Mouse (Mus musculus): ENCODE data around the gene Sf3a1. TPM values are rescaled to one million over a fixed set of nuclear protein-coding genes. Genes with fewer than 3 reads are reported as not detected.
A peak's percentile ranks its signal among the peaks of the same experiment; 100 is the strongest.
"Not testable (repeated sequence)": the region's sequence is repeated elsewhere in the genome, so short reads cannot be mapped to it uniquely, and the experiment has no call there.

Gene Sf3a1
- polyA plus RNA-seq, 1 experiment from 2014 or later = 97.1 TPM

DNA sequence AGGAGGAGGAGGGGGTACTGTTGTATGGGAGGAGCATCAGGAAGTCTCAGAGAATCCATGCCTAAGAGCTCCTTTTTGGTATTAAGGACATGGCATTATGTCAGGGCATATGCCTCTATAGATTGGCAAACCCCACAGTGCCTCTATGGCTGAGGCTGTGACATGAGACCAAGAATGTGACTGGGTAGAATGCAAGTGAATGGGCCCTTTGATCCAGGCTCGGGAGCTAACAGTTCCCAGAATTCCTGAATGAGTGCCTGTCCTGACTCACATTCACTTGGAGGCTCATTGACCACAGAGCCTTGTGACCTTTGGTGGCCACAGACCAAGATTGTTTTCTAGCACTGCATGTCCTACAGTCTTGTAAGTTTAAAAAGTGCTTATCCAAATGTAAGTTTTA lies 21.9 kb downstream of the Sf3a1 start:
- DNase-seq (ENCODE audit: low spot score) = no peak
- Histone ChIP-seq H3K4me1 (peaks cover 6% of the 10 kb centered on the region), H3K4me3 (no peak overlapping the region), H3K27ac (replicated peaks) (no peak overlapping the region), H3K36me3 (peaks cover 70% of the 10 kb centered on the region), H3K27me3 (ENCODE audit: low read depth, poor library complexity, severe bottlenecking) (no peaks in the 10 kb centered on the region), H3K9me3 (replicated peaks) (no peaks in the 10 kb centered on the region)
- 33% methylated on average over 1 of the region's 1 CpGs for WGBS

DNA sequence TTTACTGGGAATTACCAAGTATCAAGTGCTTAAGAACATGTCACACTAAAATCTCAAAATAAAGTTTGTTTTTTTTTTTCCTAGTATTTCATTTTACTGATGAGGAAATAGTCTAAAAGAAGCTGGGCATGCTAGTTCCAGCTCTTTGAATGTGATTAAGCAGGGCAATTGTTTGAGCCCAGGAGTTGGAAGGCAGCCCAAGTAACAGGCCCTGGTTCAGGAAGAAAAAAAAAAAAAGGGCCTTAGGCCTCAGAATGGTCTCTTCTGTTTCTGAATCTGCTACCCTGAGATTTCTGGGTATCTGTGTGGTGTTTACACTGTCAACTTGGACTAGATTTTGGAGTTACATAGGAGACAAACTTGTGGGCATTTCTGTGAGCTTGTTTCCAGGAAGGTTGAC lies 23.4 kb downstream of the Sf3a1 start:
- no peaks in the 10 kb centered on the region for H3K9me3 ChIP-seq (replicated peaks)
- no peak overlapping the region for H3K27ac ChIP-seq (replicated peaks)
- peaks cover 16% of the 10 kb centered on the region for H3K4me1 ChIP-seq
- no peak overlapping the region for H3K4me3 ChIP-seq
- DNase-seq (ENCODE audit: low spot score) = no peak
- H3K27me3 ChIP-seq (ENCODE audit: low read depth, poor library complexity, severe bottlenecking) = peaks cover 11% of the 10 kb centered on the region
- H3K36me3 ChIP-seq = peaks cover 55% of the 10 kb centered on the region

DNA sequence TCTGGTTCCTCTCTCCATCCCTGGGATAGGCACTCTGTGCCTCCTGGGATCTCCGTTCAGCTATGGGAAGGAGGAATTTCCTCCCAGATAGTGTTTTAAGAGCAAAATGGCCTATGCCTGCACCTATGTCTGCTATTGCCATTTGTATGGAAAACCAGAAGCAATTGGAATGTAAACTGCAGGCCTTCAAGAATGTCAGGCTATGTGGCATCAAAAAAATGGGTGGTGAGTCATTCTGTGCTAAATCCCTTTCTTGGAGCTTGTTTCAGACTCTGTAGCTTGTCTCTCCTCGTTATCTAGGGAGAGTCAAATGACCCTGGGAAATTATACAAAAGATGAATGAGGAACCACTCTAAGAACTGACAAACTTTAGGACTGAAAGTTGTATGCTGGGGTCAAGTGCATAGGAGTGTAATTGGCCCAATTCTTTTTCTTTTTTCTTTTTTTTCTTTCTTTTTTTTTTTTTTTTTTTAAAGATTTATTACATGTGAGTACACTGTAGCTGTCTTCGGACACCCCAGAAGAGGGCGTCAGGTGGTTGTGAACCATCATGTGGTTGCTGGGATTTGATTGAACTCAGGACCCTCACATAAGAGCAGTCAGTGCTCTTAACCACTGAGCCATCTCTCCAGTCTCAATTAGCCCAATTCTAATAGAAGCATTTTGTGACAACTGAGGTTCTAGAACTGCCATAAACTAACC lies 24.3 kb downstream of the Sf3a1 start:
- no peak for DNase-seq (ENCODE audit: low spot score)
- 77% methylated on average over 4 of the region's 4 CpGs for WGBS
- Histone ChIP-seq H3K36me3 (peaks cover 46% of the 10 kb centered on the region), H3K4me3 (no peak overlapping the region), H3K27me3 (ENCODE audit: low read depth, poor library complexity, severe bottlenecking) (peaks cover 11% of the 10 kb centered on the region), H3K9me3 (replicated peaks) (no peaks in the 10 kb centered on the region), H3K4me1 (peaks cover 16% of the 10 kb centered on the region), H3K27ac (replicated peaks) (no peak overlapping the region)

DNA sequence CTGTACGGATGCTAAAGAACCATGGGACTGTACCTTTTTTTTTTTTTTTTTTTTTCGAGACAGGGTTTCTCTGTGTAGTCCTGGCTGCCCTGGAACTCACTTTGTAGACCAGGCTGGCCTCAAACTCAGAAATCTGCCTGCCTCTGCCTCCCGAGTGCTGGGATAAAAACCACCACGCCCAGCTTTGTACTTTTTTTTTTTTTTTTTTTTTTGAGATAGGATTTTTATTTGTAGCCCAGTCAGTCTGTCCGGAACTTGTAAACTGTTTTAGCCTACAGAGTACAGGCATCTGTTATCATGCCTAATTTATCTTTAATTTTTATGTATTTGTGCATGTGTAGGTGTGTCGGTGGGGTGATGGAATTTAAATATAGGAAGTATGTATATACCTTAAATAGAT lies 25.3 kb downstream of the Sf3a1 start:
- not testable (repeated sequence) for H3K27ac ChIP-seq (replicated peaks); H3K4me3 ChIP-seq; H3K9me3 ChIP-seq (replicated peaks); DNase-seq (ENCODE audit: low spot score)
- peaks cover 21% of the 10 kb centered on the region for H3K4me1 ChIP-seq
- WGBS = 89% methylated on average over 6 of the region's 6 CpGs
- H3K27me3 ChIP-seq (ENCODE audit: low read depth, poor library complexity, severe bottlenecking) = peaks cover 11% of the 10 kb centered on the region
- peaks cover 36% of the 10 kb centered on the region for H3K36me3 ChIP-seq

DNA sequence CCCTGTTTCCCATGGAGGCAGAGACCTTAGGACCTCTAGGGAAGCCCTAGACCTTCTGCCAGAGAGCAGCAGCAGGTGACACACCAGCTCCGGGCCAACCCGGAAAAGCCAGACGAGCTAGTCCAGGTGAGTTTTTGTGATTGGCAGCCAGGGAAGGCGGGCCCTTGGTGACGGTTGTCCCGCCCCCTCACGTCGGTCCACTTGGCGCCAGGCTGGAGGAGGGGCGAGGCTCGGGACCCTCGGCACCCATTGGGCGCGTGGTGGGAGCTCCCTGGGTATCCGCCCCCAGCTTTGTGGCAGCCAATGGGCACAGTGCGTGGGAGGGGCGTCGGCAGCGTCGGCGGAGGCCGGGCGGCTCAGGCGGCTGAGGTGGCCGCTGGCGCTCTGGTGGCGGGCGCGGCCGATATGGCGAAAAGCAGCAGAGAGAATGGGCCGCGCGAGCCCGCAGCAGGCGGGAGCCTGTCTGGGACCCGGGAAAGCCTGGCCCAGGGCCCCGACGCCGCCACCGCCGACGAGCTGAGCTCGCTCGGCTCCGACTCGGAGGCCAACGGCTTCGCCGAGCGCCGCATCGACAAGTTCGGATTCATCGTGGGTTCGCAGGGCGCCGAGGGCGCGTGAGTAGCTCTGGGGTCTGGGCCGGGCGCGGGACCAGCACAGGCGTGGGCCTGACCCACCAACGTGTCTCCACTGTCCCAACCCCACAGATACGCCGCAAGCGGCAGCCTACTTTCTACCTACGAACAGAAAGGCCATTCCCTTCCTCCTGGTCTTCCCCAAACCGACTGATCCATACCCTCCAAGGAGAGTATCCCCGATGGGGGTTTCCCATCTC lies 26.6 kb downstream of the Sf3a1 start, which contains the start of gene Tbc1d10a:
Tbc1d10a (plus strand) TSS at position 304 of the 832 bp plus-strand sequence.
- H3K4me3 ChIP-seq = peak within 1 kb of the TSS; percentile 91
- peaks cover 11% of the 10 kb centered on the region for H3K27me3 ChIP-seq (ENCODE audit: low read depth, poor library complexity, severe bottlenecking)
- peaks cover 23% of the 10 kb centered on the region for H3K36me3 ChIP-seq
- no peaks in the 10 kb centered on the region for H3K9me3 ChIP-seq (replicated peaks)
- WGBS = under 1% methylated on average over 71 of the region's 71 CpGs
- DNase-seq (ENCODE audit: low spot score) = peak; percentile 98
- H3K27ac ChIP-seq (replicated peaks) = peak within 1 kb of the TSS; percentile 84
- H3K4me1 ChIP-seq = peaks cover 21% of the 10 kb centered on the region

DNA sequence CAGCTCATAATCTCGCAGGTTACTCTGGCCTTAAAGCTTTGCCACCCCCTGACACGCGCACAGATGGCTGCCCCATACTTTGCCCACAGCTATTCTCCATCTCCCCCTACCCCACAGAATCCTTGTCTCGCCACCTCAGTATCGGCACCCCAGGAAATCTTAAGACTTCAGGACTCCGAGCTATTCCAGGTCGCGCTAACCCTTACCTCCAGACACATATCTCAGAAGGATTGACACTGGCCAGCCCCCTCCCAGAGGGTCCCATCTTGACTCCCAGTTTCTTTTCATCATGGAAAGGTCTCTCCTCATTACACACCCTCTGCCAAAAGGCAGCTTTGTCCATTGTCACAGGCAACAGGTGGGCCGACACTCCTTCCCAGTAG lies 27.2 kb downstream of the Sf3a1 start:
- peaks cover 11% of the 10 kb centered on the region for H3K27me3 ChIP-seq (ENCODE audit: low read depth, poor library complexity, severe bottlenecking)
- no peak for DNase-seq (ENCODE audit: low spot score)
- peak overlapping the region; percentile 91 for H3K4me3 ChIP-seq
- H3K36me3 ChIP-seq = peaks cover 17% of the 10 kb centered on the region
- 22% methylated on average over 9 of the region's 9 CpGs for whole genome bisulfite sequencing
- no peaks in the 10 kb centered on the region for H3K9me3 ChIP-seq (replicated peaks)
- H3K4me1 ChIP-seq = peaks cover 21% of the 10 kb centered on the region
- peak overlapping the region; percentile 84 for H3K27ac ChIP-seq (replicated peaks)

DNA sequence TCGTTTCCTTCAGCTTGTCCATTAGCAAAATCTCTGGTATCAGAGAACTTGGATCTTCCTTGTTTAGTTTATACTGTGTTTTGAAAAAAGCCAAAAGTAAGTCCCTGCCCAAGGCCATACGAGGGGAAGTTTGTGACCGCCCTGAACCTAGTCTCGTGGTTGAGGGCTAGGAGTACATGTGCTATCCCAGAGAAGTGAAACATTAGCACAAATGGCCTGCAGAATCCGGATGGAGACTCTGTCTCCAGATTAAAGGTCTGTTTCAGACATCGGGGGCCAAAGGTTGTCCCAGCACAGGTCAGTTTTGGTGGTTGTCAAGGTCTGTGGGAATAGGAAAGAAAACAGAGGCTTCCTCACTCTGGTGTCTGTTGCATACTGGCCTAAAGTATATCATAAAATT lies 29.0 kb downstream of the Sf3a1 start:
- Histone ChIP-seq H3K9me3 (replicated peaks) (no peaks in the 10 kb centered on the region), H3K4me3 (no peak overlapping the region), H3K4me1 (peaks cover 21% of the 10 kb centered on the region), H3K27ac (replicated peaks) (no peak overlapping the region), H3K36me3 (no peaks in the 10 kb centered on the region), H3K27me3 (ENCODE audit: low read depth, poor library complexity, severe bottlenecking) (peaks cover 11% of the 10 kb centered on the region)
- 87% methylated on average over 6 of the region's 6 CpGs for WGBS
- DNase-seq (ENCODE audit: low spot score) = no peak

DNA sequence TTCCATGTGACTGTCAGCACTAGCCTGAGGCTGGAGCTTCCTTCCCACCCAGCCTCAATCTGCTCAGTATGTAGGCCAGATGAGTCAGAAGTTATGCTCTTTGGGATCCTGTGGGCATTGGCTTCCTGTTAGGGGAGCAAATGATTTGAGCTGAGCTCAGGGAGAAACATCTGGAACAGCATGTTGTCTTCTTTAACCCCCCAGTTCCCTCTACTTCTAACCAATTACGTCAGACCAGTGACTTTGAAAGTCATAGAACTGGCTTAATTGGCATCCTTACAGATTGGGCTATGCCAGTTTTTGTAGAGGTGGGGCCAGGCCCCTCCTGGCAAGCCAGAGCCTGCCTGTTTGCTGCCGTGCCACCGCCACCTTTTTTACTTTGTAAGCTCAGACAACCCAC lies 30.5 kb downstream of the Sf3a1 start:
- H3K4me1 ChIP-seq = peaks cover 21% of the 10 kb centered on the region
- 81% methylated on average over 3 of the region's 3 CpGs for WGBS
- H3K27me3 ChIP-seq (ENCODE audit: low read depth, poor library complexity, severe bottlenecking) = peaks cover 11% of the 10 kb centered on the region
- DNase-seq (ENCODE audit: low spot score) = no peak
- no peaks in the 10 kb centered on the region for H3K9me3 ChIP-seq (replicated peaks)
- H3K36me3 ChIP-seq = no peaks in the 10 kb centered on the region
- H3K27ac ChIP-seq (replicated peaks) = no peak overlapping the region
- H3K4me3 ChIP-seq = no peak overlapping the region

DNA sequence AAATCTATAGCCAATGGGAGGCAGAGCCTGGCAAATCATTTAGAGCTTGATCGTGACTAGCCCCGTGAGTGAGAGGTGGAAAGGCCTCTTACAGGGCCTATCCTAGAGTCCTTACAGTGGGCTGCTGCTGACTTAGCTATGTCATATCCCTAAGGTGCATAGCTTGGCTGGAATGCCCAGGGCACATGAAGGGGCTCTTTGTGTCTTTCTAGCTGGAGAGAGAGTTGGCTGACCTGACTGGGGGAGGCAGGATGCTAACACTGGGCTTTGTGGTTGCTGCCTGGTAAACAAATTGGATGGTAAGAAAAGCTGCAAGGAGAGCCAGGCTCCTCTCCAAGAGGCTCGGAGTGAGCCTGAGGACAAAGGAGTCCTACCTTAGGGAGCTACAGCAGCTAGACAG lies 32.6 kb downstream of the Sf3a1 start:
- no peak overlapping the region for H3K27ac ChIP-seq (replicated peaks)
- H3K4me1 ChIP-seq = peaks cover 8% of the 10 kb centered on the region
- no peaks in the 10 kb centered on the region for H3K36me3 ChIP-seq
- peaks cover 5% of the 10 kb centered on the region for H3K27me3 ChIP-seq (ENCODE audit: low read depth, poor library complexity, severe bottlenecking)
- no peak for DNase-seq (ENCODE audit: low spot score)
- WGBS = 80% methylated on average over 3 of the region's 3 CpGs
- no peaks in the 10 kb centered on the region for H3K9me3 ChIP-seq (replicated peaks)
- H3K4me3 ChIP-seq = no peak overlapping the region

DNA sequence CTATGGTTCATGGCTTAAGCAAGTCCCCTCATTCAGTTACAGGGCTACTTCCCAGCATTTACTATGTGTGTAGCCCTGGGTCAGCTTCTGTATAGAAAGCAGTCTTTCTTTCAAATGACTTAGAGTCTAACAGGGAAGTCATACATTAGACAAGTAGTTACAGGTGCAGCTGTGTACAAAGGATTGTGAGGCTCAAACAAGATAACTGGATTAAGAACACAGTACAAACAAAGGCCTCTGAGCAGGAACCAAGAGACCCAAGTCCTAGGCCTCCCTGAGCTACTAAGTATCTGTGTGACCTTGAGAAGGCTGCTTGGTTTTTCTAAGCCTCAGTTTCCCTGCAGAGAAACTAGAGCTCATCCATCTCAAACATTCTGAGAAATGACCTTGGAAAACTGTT lies 33.3 kb downstream of the Sf3a1 start:
- H3K27me3 ChIP-seq (ENCODE audit: low read depth, poor library complexity, severe bottlenecking) = no peaks in the 10 kb centered on the region
- H3K4me1 ChIP-seq = peaks cover 5% of the 10 kb centered on the region; the same call in 1 of the 2 replicates
- no peaks in the 10 kb centered on the region for H3K36me3 ChIP-seq
- DNase-seq (ENCODE audit: low spot score) = no peak
- no peak overlapping the region for H3K27ac ChIP-seq (replicated peaks)
- no peak overlapping the region for H3K4me3 ChIP-seq
- no peaks in the 10 kb centered on the region for H3K9me3 ChIP-seq (replicated peaks)

DNA sequence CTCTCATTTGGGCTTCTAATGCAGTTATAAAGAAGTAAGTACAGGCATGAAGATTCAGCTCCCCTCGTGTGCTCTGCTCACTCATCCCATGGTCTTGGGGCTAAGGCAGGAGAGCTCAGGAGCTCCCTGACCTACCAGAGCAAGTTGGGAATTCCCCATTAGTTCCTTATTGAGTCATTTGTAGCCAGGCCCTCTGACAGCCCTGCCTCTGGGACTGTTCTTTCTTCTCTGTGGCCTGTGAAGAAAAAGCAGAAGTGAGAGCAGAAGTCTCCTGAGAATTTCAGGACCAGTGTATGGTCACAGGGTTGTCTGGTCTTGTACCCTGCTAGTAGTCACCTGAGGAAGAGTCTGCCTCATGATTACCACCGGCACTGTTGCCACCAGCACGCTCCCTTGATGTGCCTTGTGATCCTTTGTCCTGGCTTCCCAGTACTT lies 35.5 kb downstream of the Sf3a1 start:
- no peaks in the 10 kb centered on the region for H3K9me3 ChIP-seq (replicated peaks)
- no peaks in the 10 kb centered on the region for H3K36me3 ChIP-seq
- no peak overlapping the region for H3K27ac ChIP-seq (replicated peaks)
- no peak for DNase-seq (ENCODE audit: low spot score)
- 89% methylated on average over 3 of the region's 3 CpGs for WGBS
- H3K4me3 ChIP-seq = no peak overlapping the region
- no peaks in the 10 kb centered on the region for H3K4me1 ChIP-seq
- H3K27me3 ChIP-seq (ENCODE audit: low read depth, poor library complexity, severe bottlenecking) = no peaks in the 10 kb centered on the region

DNA sequence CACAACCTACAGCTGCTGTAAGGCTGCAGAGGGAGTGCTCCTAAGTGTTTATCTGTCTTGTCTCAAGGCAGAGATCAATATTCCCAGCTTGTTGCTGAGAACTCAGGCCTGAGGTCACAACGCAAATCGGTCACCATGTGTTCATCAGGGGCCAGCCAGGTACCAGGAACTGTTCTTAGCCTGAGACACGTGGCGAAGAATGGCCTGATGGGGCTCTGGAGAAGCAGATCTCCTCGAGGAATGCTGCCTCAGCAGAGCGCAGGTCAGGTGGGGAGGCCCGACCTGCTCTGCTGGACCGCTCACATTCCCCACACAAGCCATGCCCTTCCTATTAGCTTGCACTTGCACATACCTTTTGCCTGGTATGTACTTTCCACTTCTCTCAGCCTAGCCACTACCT lies 36.5 kb downstream of the Sf3a1 start:
- H3K36me3 ChIP-seq = no peaks in the 10 kb centered on the region
- no peak overlapping the region for H3K4me3 ChIP-seq
- no peaks in the 10 kb centered on the region for H3K4me1 ChIP-seq
- WGBS = 83% methylated on average over 8 of the region's 8 CpGs
- no peaks in the 10 kb centered on the region for H3K27me3 ChIP-seq (ENCODE audit: low read depth, poor library complexity, severe bottlenecking)
- H3K9me3 ChIP-seq (replicated peaks) = no peaks in the 10 kb centered on the region
- no peak for DNase-seq (ENCODE audit: low spot score)
- H3K27ac ChIP-seq (replicated peaks) = no peak overlapping the region

DNA sequence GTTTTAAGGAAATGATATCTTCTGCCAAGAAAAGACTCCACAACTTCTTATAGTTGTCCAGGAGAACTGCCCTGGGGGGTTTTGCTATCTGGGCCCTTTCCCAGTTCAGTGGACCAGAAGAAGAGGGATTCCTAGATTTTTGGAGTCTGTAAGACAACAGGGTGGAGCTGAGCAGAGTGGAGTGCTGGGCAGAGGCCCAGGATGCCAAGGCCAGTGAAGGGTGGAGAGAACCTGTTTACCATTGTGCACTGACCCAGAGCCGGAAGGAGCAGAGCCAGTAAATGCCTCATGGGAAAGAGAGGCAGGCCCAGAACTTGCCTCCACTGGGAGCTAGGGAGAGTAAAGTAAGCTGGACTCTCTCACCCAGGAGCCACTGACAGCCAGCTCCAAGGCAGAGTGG lies 37.5 kb downstream of the Sf3a1 start:
- H3K36me3 ChIP-seq = no peaks in the 10 kb centered on the region
- no peak overlapping the region for H3K27ac ChIP-seq (replicated peaks)
- no peaks in the 10 kb centered on the region for H3K9me3 ChIP-seq (replicated peaks)
- no peak overlapping the region for H3K4me3 ChIP-seq
- 71% methylated on average over 1 of the region's 1 CpGs for WGBS
- no peak for DNase-seq (ENCODE audit: low spot score)
- no peaks in the 10 kb centered on the region for H3K27me3 ChIP-seq (ENCODE audit: low read depth, poor library complexity, severe bottlenecking)
- no peaks in the 10 kb centered on the region for H3K4me1 ChIP-seq
